ENCODE assay signal across 25 mouse cellular contexts in the genomic region with DNA sequence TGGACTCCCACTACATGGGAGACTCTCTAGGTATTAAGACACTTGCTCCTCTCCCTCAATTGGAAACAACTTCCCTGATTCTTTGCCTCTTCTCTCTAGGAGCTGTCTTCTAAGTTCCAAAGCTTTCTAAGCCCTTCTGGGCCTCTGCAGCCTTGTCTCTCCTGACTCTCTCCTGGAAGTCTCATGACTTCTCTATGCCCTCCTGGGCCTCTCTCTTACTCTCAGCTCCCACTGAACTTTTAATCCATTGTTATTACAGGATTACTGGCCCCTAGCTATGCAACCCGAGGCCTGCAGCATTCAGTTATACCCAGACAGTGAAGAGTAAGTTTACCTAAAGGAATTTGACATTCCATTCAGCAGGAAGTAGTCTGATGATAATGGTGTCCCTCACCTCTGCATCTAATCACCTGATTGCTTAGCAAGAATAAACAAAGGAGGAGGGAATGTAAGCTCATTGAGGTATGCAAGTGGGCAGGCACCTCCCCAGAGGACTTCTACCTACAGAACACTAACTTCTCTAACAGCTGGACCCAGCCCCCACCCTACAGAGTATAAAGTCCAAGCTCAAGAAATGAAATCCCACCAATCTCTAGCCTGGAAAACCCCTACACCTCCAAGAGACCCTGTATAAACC.
DNase-seq lines count a peak whose midpoint lies in the region; ATAC-seq and TF ChIP-seq lines count a peak whose summit lies in the region.
"Had no signal": no experiment of that assay in that cellular context is flagged by ENCODE, and none has a peak within 500 bp of the region (broad histone marks: within the 10 kb centered on the region; RNA-seq: fewer than 3 reads in every experiment).

No protein-coding gene starts in this region.

- H3K9ac ChIP-seq in kidney, embryonic 15.5 days, result no peak overlapping the region
- no peak overlapping the region for H3K9ac ChIP-seq in ES-E14 (ENCODE audit: insufficient read depth, low read depth, low read length, poor library complexity, severe bottlenecking)
- H3K9ac ChIP-seq in embryonic facial prominence, embryonic 13.5 days, result no peak overlapping the region
- no peak overlapping the region for H3K9ac ChIP-seq in stomach, embryonic 15.5 days
- no peak overlapping the region for H3K9ac ChIP-seq in hindbrain, embryonic 11.5 days (ENCODE audit: low read depth, low read length)
- H3K9ac ChIP-seq: forebrain, embryonic 15.5 days; heart, embryonic 12.5 days; limb, embryonic 13.5 days; liver, embryonic 12.5 days; midbrain, embryonic 12.5 days; neural tube, embryonic 13.5 days had no signal

- no peaks in the 10 kb centered on the region for H3K9me3 ChIP-seq in kidney, embryonic 15.5 days (replicated peaks)
- no peaks in the 10 kb centered on the region for H3K9me3 ChIP-seq in ES-E14 (ENCODE audit: control insufficient read depth, insufficient read depth, low read depth, low read length)
- no peaks in the 10 kb centered on the region for H3K9me3 ChIP-seq in embryonic facial prominence, embryonic 13.5 days
- no peaks in the 10 kb centered on the region for H3K9me3 ChIP-seq in stomach, embryonic 15.5 days
- H3K9me3 ChIP-seq in hindbrain, embryonic 11.5 days (ENCODE audit: control insufficient read depth, low read length), result no peaks in the 10 kb centered on the region
- H3K9me3 ChIP-seq: forebrain, embryonic 15.5 days; hindbrain, embryonic 10.5 days; limb, embryonic 13.5 days; liver, embryonic 12.5 days; midbrain, embryonic 12.5 days; neural tube, embryonic 13.5 days had no signal

- H3K27ac ChIP-seq in kidney, embryonic 15.5 days, result no peak overlapping the region
- H3K27ac ChIP-seq in ES-E14 (ENCODE audit: insufficient read depth, low read depth, low read length, poor library complexity, severe bottlenecking), result no peak overlapping the region
- no peak overlapping the region for H3K27ac ChIP-seq in embryonic facial prominence, embryonic 13.5 days
- no peak overlapping the region for H3K27ac ChIP-seq in stomach, embryonic 15.5 days
- no peak overlapping the region for H3K27ac ChIP-seq in hindbrain, embryonic 11.5 days (ENCODE audit: low read depth, low read length)
- H3K27ac ChIP-seq: forebrain, embryonic 15.5 days; hindbrain, embryonic 10.5 days; hindbrain, postnatal 0 days; limb, embryonic 13.5 days; liver, embryonic 12.5 days; midbrain, embryonic 12.5 days; neural tube, embryonic 13.5 days had no signal

- H3K4me3 ChIP-seq in kidney, embryonic 15.5 days (replicated peaks), result no peak overlapping the region
- no peak overlapping the region for H3K4me3 ChIP-seq in ES-E14 (ENCODE audit: insufficient read depth in 1 of 2, low read depth in 1 of 2, low read length in 2 of 2, poor library complexity in 1 of 2, severe bottlenecking in 1 of 2)
- no peak overlapping the region for H3K4me3 ChIP-seq in embryonic facial prominence, embryonic 13.5 days
- H3K4me3 ChIP-seq in stomach, embryonic 15.5 days (replicated peaks), result no peak overlapping the region
- no peak overlapping the region for H3K4me3 ChIP-seq in hindbrain, embryonic 11.5 days (ENCODE audit: low read depth, low read length)
- H3K4me3 ChIP-seq: forebrain, embryonic 15.5 days; heart, embryonic 12.5 days; hindbrain, embryonic 10.5 days; limb, embryonic 13.5 days; liver, embryonic 12.5 days; midbrain, embryonic 12.5 days; neural tube, embryonic 13.5 days had no signal

- peak; percentile 46; the same call in 1 of the 2 replicates for ATAC-seq in kidney, embryonic 15.5 days (replicated peaks; ENCODE audit: low FRiP score)
- 0 out of 2 replicates have a peak, but pooled peaks have one; percentile 17 for ATAC-seq in embryonic facial prominence, embryonic 13.5 days (ENCODE audit: insufficient number of reproducible peaks, insufficient read depth, low FRiP score, low TSS enrichment, low read depth)
- peak; percentile 35; the same call in 1 of the 2 replicates for ATAC-seq in stomach, embryonic 15.5 days (ENCODE audit: insufficient read depth, low FRiP score, low read depth)
- no peak for ATAC-seq in hindbrain, embryonic 11.5 days (ENCODE audit: low FRiP score)
- ATAC-seq: forebrain, embryonic 15.5 days; hindbrain, postnatal 0 days; liver, embryonic 12.5 days had no signal

- H3K36me3 ChIP-seq in kidney, embryonic 15.5 days, result peaks cover 11% of the 10 kb centered on the region
- no peaks in the 10 kb centered on the region for H3K36me3 ChIP-seq in ES-E14 (ENCODE audit: control insufficient read depth, insufficient read depth, low read length, poor library complexity, severe bottlenecking)
- peaks cover 11% of the 10 kb centered on the region for H3K36me3 ChIP-seq in embryonic facial prominence, embryonic 13.5 days
- H3K36me3 ChIP-seq in stomach, embryonic 15.5 days, result no peaks in the 10 kb centered on the region
- no peaks in the 10 kb centered on the region for H3K36me3 ChIP-seq in hindbrain, embryonic 11.5 days (ENCODE audit: control insufficient read depth, insufficient read depth, low read length)
- H3K36me3 ChIP-seq: heart, embryonic 12.5 days; liver, embryonic 12.5 days had no signal

- H3K27me3 ChIP-seq in kidney, embryonic 15.5 days, result no peaks in the 10 kb centered on the region
- no peaks in the 10 kb centered on the region for H3K27me3 ChIP-seq in embryonic facial prominence, embryonic 13.5 days
- no peaks in the 10 kb centered on the region for H3K27me3 ChIP-seq in stomach, embryonic 15.5 days (replicated peaks)
- no peaks in the 10 kb centered on the region for H3K27me3 ChIP-seq in hindbrain, embryonic 11.5 days (ENCODE audit: control insufficient read depth, insufficient read depth, low read length)
- H3K27me3 ChIP-seq: forebrain, embryonic 15.5 days; heart, embryonic 12.5 days; limb, embryonic 13.5 days; liver, embryonic 12.5 days; midbrain, embryonic 12.5 days; neural tube, embryonic 13.5 days had no signal

- in situ Hi-C loops in ES-E14 (cut with MboI; ENCODE audit: low sequenced_read_pairs in 2 of 2, unreplicated experiment in 2 of 2), result no loop called here

- 37% methylated on average over 1 of the region's 1 CpGs for whole genome bisulfite sequencing in kidney, embryonic 15.5 days
- WGBS in embryonic facial prominence, embryonic 13.5 days, result 17% methylated on average over 1 of the region's 1 CpGs
- WGBS in stomach, embryonic 15.5 days, result 5% methylated on average over 1 of the region's 1 CpGs
- 55% methylated on average over 1 of the region's 1 CpGs for WGBS in hindbrain, embryonic 11.5 days

- no peaks in the 10 kb centered on the region for H3K4me1 ChIP-seq in kidney, embryonic 15.5 days
- H3K4me1 ChIP-seq in ES-E14 (ENCODE audit: control insufficient read depth in 2 of 2, insufficient read depth in 2 of 2, low read length in 2 of 2, poor library complexity in 1 of 2), result peaks cover 2 to 4% of the 10 kb centered on the region in 2 experiments; a peak in 1 of 4 replicates
- H3K4me1 ChIP-seq in embryonic facial prominence, embryonic 13.5 days, result no peaks in the 10 kb centered on the region
- no peaks in the 10 kb centered on the region for H3K4me1 ChIP-seq in stomach, embryonic 15.5 days
- H3K4me1 ChIP-seq in hindbrain, embryonic 11.5 days (replicated peaks; ENCODE audit: control insufficient read depth, insufficient read depth, low read length), result no peaks in the 10 kb centered on the region
- H3K4me1 ChIP-seq: forebrain, embryonic 15.5 days; hindbrain, embryonic 10.5 days; limb, embryonic 13.5 days; liver, embryonic 12.5 days; midbrain, embryonic 12.5 days; neural tube, embryonic 13.5 days had no signal

- intact Hi-C loops in left cerebral cortex, postnatal 14 days (cut with DNase I), result no loop called here

- no peak for DNase-seq in kidney, postnatal 14 days
- DNase-seq in ES-E14 (ENCODE audit: low read depth, low spot score), result peak; percentile 44
- no peak for DNase-seq in hindbrain, embryonic 11.5 days (ENCODE audit: low spot score)
- DNase-seq in left cerebral cortex, postnatal 14 days (ENCODE audit: low spot score in 2 of 2), result no peak
- DNase-seq in adrenal gland, adult 18-20 months (ENCODE audit: low spot score in 2 of 2), result no peak
- DNase-seq: adrenal gland, adult 2 months; cerebellum, adult 11-12 months; cerebellum, postnatal 10 days; gastrocnemius, postnatal 10 days; heart, postnatal 10 days; lung, adult 18-20 months; lung, postnatal 10 days; thymus, adult 18-20 months; thymus, postnatal 36 days had no signal

- H3K4me2 ChIP-seq in kidney, embryonic 15.5 days, result no peak overlapping the region
- no peak overlapping the region for H3K4me2 ChIP-seq in embryonic facial prominence, embryonic 13.5 days
- no peak overlapping the region for H3K4me2 ChIP-seq in stomach, embryonic 15.5 days
- no peak overlapping the region for H3K4me2 ChIP-seq in hindbrain, embryonic 11.5 days (replicated peaks; ENCODE audit: low read depth, low read length)
- H3K4me2 ChIP-seq: forebrain, embryonic 15.5 days; heart, embryonic 12.5 days; limb, embryonic 13.5 days; liver, embryonic 12.5 days; midbrain, embryonic 12.5 days; neural tube, embryonic 13.5 days had no signal

TF ChIP-seq in ES-E14, 5 proteins besides CTCF, POLR2A, EP300 and RAD21:
- TF ChIP-seq CHD2 (IDR thresholded peaks at IDR 0.05; ENCODE audit: low read depth, low read length) (0 out of 2 replicates have a peak, but pooled peaks have one; percentile 23), MAFK (IDR thresholded peaks at IDR 0.05; ENCODE audit: insufficient read depth, low read depth, low read length) (no peak)
